Mouse (Mus musculus) hindbrain, embryonic 11.5 days (tissue): ENCODE data around the gene Dusp1. TPM values are rescaled to one million over a fixed set of nuclear protein-coding genes. Genes with fewer than 3 reads are reported as not detected.

Source experiments
- ATAC-seq: fragments of 200-750 bp; cut with Nextera tagmentation; 2 replicates; pipeline ENCODE4 v1.8.0; 2017; ENCODE audit warnings: mild to moderate bottlenecking, moderate TSS enrichment, moderate library complexity; ENCODE audit not compliant: low FRiP score
- DNase-seq: peaks from one replicate; pipeline ENCODE4 v3.0.0-alpha.2; 2015; ENCODE audit warnings: low spot score
- H3K27ac ChIP-seq: fragments of 300-500 bp; sonication (generic); 2 replicates; pipeline ENCODE4 v1.5.1; 2014; ENCODE audit warnings: mild to moderate bottlenecking, low read depth, low read length
- H3K27me3 ChIP-seq: fragments of 300-500 bp; sonication (generic); 2 replicates; pipeline ENCODE4 v1.6.1; 2014; ENCODE audit warnings: mild to moderate bottlenecking, low read length, moderate library complexity, mixed read lengths; ENCODE audit not compliant: control insufficient read depth, insufficient read depth
- H3K36me3 ChIP-seq: fragments of 300-500 bp; sonication (generic); 2 replicates; pipeline ENCODE4 v1.6.1; 2014; ENCODE audit warnings: mild to moderate bottlenecking, low read length, moderate library complexity, mixed read lengths; ENCODE audit not compliant: control insufficient read depth, insufficient read depth
- H3K4me1 ChIP-seq: fragments of 300-500 bp; sonication (generic); replicated peaks from 2 replicates; pipeline ENCODE4 v1.6.1; 2014; ENCODE audit warnings: low read length, mixed read lengths; ENCODE audit not compliant: control insufficient read depth, insufficient read depth
- H3K4me2 ChIP-seq: fragments of 300-500 bp; sonication (generic); replicated peaks from 2 replicates; pipeline ENCODE4 v1.6.1; 2014; ENCODE audit warnings: mild to moderate bottlenecking, low read depth, low read length
- H3K4me3 ChIP-seq: fragments of 300-500 bp; sonication (generic); 2 replicates; pipeline ENCODE4 v1.5.1; 2014; ENCODE audit warnings: low read depth, low read length
- H3K9ac ChIP-seq: fragments of 300-500 bp; sonication (generic); 2 replicates; pipeline ENCODE4 v1.6.1; 2014; ENCODE audit warnings: low read depth, low read length
- H3K9me3 ChIP-seq: fragments of 300-500 bp; sonication (generic); 2 replicates; pipeline ENCODE4 v1.6.1; 2016; ENCODE audit warnings: low read length; ENCODE audit not compliant: control insufficient read depth
- WGBS: fragments of 180-500 bp; shearing (Covaris S2); extraction: QIAGEN DNeasy Blood & Tissue Kit; methylation state at CpG from one replicate; pipeline ENCODE4 v1.1.7; 2014; 5-methylcytosine and 5-hydroxymethylcytosine counted together
- polyA plus RNA-seq: library from polyadenylated mRNA; unstranded; fragments of >200 nt; fragmentation: Nextera tagmentation; extraction: Ambion mirVana; gene quantifications from 2 replicates; pipeline ENCODE4 v1.2.1, GENCODE M21; 2014

Gene Dusp1
- polyA plus RNA-seq, 1 experiment from 2014 or later = 34.9 TPM

DNA sequence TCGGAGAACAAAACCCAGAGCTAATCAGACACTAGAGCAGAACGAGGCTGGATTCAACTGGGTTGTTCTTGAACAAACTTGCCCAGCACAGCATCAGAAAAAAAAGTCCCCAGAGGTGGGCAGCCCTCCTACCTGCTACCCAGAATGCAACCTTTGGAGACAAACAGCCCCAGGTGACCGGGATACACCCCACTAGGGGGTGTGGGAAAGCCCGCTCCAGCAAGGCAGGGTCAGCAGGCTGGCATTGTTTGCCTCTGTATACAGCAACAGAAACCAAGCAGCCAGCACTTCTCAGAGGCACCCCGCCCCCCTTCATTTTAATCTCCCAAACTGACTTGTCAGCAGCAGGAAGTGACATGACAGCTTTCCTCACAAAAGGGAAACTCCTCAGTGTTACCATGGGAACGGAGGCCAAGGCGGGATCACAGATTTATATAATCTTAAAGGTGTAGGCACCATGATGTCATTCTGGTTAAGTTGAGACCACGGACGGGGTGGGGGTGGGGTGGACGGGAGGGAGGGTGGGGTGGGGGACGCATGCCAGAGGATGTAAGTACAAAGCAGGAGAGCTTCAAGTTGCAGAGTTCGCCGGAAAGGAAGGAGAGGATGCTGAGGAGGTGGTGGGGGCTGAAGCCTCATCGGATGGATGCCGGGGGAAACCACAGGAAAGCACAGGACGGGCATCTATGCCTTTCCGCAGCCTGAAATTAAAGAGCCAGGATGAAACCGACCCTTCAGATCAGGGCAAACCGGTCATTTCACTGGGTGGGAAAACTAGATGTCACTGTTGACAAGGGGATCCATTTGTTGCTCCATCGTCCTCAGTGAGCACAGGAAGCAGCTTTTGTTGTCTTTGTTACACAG lies 58.9 kb downstream of the Dusp1 start:
- H3K27ac ChIP-seq = peak overlapping the region; percentile 92

DNA sequence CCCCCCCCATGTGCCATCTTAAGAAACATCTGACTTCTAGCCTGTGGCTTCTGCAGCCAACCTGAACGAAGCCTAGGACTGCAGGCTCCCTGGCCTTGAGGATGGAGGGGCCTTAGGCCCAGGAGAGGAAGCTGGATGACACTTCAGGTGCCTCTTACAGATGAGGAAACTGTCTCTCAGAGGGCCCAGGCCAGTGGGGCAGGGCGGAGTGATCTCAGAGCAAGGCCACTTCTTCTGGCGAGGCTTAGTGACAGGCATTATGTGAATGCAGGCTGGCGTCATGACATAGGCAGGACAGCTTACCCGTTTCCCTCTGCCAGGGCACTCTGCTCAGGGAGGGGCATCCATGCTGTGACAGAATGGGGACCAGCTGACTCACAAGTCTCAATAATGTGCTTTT lies 60.1 kb downstream of the Dusp1 start:
- 84% methylated on average over 5 of the region's 5 CpGs for WGBS
- Histone ChIP-seq H3K4me3 (no peak overlapping the region; the same call in 1 of the 2 replicates), H3K4me1 (peaks cover 22% of the 10 kb centered on the region), H3K27me3 (no peaks in the 10 kb centered on the region), H3K4me2 (no peak overlapping the region), H3K9ac (no peak overlapping the region), H3K9me3 (no peaks in the 10 kb centered on the region), H3K36me3 (no peaks in the 10 kb centered on the region), H3K27ac (no peak overlapping the region)
- ATAC-seq (no peak), DNase-seq (no peak)

More for the DNA sequence above, 58.9 kb downstream of the Dusp1 start:
- Histone ChIP-seq H3K9ac (peak overlapping the region; percentile 52), H3K4me2 (peak overlapping the region; percentile 44), H3K36me3 (no peaks in the 10 kb centered on the region), H3K4me1 (peaks cover 24% of the 10 kb centered on the region), H3K4me3 (peak overlapping the region; percentile 23), H3K9me3 (no peaks in the 10 kb centered on the region), H3K27me3 (no peaks in the 10 kb centered on the region)
- 2% methylated on average over 20 of the region's 20 CpGs for WGBS
- DNase-seq (peak; percentile 87), ATAC-seq (peak; percentile 78)

GRCm38 (mm10) chr17:26498626-26499025 lies 63.3 kb downstream of the Dusp1 start:
- no peaks in the 10 kb centered on the region for H3K36me3 ChIP-seq
- no peak overlapping the region for H3K4me2 ChIP-seq
- 76% methylated on average over 1 of the region's 1 CpGs for WGBS
- H3K27ac ChIP-seq = no peak overlapping the region
- H3K4me1 ChIP-seq = peaks cover 5% of the 10 kb centered on the region
- no peaks in the 10 kb centered on the region for H3K27me3 ChIP-seq
- no peaks in the 10 kb centered on the region for H3K9me3 ChIP-seq
- no peak overlapping the region for H3K9ac ChIP-seq
- H3K4me3 ChIP-seq = no peak overlapping the region
- no peak for ATAC-seq
- no peak for DNase-seq

- 69% methylated on average over 5 of the region's 5 CpGs for WGBS
- no peak overlapping the region for H3K27ac ChIP-seq
Measured at GRCm38 (mm10) chr17:26497416-26497923, 64.5 kb downstream of the Dusp1 start.

DNA sequence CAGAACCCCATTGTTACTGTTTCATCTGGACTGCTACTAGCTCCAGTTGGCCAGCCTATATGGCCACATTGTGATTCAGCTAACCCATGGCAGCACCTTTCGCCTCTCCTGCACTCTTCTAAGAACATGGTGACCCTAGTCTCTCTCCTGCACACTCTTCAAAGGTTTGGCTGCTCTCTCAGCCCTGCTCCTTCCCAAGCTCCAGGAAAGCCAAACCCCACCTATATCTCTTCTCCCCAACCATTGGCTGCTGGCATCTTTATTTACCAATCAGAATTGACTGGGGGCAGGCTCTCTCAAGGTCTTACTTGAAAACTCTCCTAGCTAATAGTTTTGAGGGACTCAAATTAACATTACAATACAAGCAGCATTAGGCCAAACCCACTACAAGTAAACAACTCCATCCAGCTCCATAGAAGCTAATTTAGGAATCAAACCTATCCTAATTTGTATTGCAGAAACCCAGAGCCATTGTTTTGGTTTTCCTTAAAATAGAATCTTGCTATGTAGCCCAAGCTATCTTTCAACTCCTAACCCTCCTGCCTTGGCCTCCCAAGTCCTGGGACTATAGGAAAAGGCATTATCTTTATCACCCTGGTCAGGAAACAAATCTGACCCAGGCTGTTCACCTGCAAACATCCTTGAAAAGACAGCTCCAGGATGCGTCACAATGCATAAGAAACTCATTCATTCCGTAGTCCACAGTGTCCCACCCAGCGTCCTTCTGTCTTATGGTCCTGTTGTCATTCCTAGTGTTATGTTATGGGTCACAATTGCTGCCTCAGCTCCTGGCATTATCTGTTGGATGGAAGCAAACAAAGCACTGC lies 67.1 kb downstream of the Dusp1 start:
- H3K4me3 ChIP-seq = no peak overlapping the region
- 87% methylated on average over 4 of the region's 4 CpGs for WGBS
- H3K4me2 ChIP-seq = no peak overlapping the region

More at GRCm38 (mm10) chr17:26497416-26497923, 64.5 kb downstream of the Dusp1 start:
- DNase-seq (no peak), ATAC-seq (no peak)
- H3K27me3 ChIP-seq = no peaks in the 10 kb centered on the region
- peaks cover 3% of the 10 kb centered on the region; the same call in 1 of the 2 replicates for H3K4me1 ChIP-seq
- H3K9me3 ChIP-seq = no peaks in the 10 kb centered on the region
- H3K36me3 ChIP-seq = no peaks in the 10 kb centered on the region
- no peak overlapping the region for H3K9ac ChIP-seq
- no peak overlapping the region for H3K4me3 ChIP-seq
- H3K4me2 ChIP-seq = no peak overlapping the region

DNA sequence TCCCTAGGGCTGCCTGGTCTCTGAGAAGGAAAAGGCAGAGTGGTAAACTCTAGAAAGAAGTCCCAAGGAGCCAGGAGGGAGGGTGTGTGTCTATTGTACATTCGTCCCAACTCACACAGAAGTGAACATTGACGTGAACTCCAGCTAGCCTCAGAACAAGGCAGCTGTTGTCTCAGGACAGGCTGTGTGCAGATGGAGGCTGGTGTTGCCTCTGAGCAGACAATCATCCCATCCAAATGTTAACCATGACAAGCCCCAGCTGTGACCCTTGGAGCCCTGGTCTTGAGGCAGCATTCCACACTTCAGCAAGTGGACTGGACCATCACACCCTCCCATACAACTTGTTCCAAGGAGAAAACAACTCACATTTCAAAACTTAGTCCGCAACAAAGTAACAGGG lies 69.7 kb downstream of the Dusp1 start:
- ATAC-seq (no peak), DNase-seq (no peak)
- WGBS = 84% methylated on average over 3 of the region's 3 CpGs
- Histone ChIP-seq H3K4me1 (no peaks in the 10 kb centered on the region), H3K9me3 (no peaks in the 10 kb centered on the region), H3K4me2 (no peak overlapping the region), H3K27me3 (no peaks in the 10 kb centered on the region), H3K4me3 (no peak overlapping the region), H3K36me3 (no peaks in the 10 kb centered on the region), H3K9ac (no peak overlapping the region), H3K27ac (no peak overlapping the region)

More for the DNA sequence above, 67.1 kb downstream of the Dusp1 start:
- H3K27ac ChIP-seq = no peak overlapping the region
- DNase-seq (no peak), ATAC-seq (no peak)
- H3K27me3 ChIP-seq = no peaks in the 10 kb centered on the region
- H3K4me1 ChIP-seq = no peaks in the 10 kb centered on the region
- no peak overlapping the region for H3K9ac ChIP-seq
- no peaks in the 10 kb centered on the region for H3K9me3 ChIP-seq
- H3K36me3 ChIP-seq = no peaks in the 10 kb centered on the region

DNA sequence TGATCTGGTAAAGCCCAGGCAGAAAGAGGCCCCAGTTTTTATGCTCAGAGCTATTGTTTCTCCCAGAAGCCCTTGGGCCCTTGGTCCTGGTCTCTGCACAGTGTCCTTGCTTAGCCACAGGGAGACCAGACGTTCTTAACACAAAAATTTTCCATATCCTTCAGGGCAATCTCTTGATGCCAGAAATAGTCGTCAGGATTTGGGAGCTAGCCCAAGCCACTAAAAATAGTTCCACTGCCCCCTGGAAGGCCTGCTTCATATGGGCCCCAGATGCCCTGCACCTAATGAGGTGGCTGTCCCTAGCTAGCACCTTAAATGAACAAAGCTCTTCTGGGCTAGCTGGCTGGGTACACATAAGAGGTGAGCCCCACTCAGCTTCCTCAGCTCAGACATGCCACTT lies 71.0 kb downstream of the Dusp1 start:
- H3K4me1 ChIP-seq = no peaks in the 10 kb centered on the region
- H3K9ac ChIP-seq = no peak overlapping the region
- no peaks in the 10 kb centered on the region for H3K36me3 ChIP-seq
- WGBS = 89% methylated on average over 2 of the region's 2 CpGs
- ATAC-seq = no peak
- H3K4me3 ChIP-seq = no peak overlapping the region
- H3K9me3 ChIP-seq = no peaks in the 10 kb centered on the region
- no peaks in the 10 kb centered on the region for H3K27me3 ChIP-seq
- no peak overlapping the region for H3K27ac ChIP-seq
- no peak for DNase-seq
- H3K4me2 ChIP-seq = no peak overlapping the region

DNA sequence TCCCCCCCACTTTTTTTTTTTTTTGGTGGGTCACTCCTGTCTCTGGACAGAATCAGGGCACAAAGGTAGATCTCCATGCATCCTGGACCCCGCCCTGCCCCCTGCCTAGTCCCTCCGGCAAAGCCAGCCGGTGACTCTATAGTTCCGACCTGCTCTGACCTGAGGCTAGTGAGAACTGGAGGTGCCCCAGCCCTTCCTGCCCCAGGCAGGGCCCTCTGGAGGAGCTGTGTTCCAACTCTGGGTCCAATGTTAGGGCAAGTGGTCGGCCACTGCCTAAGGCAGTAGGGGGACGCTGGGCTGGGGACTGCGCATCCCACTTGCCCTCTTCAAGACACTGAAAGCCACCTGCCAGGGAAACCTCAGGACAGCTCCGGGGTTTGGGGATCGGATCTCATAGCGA lies 71.9 kb downstream of the Dusp1 start:
- H3K4me1 ChIP-seq = no peaks in the 10 kb centered on the region
- H3K4me2 ChIP-seq = no peak overlapping the region
- 90% methylated on average over 10 of the region's 10 CpGs for WGBS
- H3K4me3 ChIP-seq = no peak overlapping the region
- no peak overlapping the region for H3K27ac ChIP-seq
- H3K36me3 ChIP-seq = no peaks in the 10 kb centered on the region
- DNase-seq (no peak), ATAC-seq (no peak)
- H3K27me3 ChIP-seq = no peaks in the 10 kb centered on the region
- H3K9ac ChIP-seq = no peak overlapping the region
- H3K9me3 ChIP-seq = no peaks in the 10 kb centered on the region
